Mouse (Mus musculus) spleen, adult 2 months (tissue): ENCODE measurements around the gene Sh3bp5.

Experiments
- CTCF ChIP-seq: fragments of 200-500 bp; IDR thresholded peaks from 2 replicates; pipeline ENCODE4 v1.5.1; 2011; ENCODE audit warnings: mild to moderate bottlenecking, inconsistent platforms; ENCODE audit not compliant: insufficient read depth, insufficient read length, insufficient replicate concordance; ENCODE audit errors: extremely low read depth
- POLR2A ChIP-seq: fragments of 200-500 bp; IDR thresholded peaks from 2 replicates; pipeline ENCODE4 v1.6.1; 2011; ENCODE audit warnings: low read depth, low read length, inconsistent platforms

DNA sequence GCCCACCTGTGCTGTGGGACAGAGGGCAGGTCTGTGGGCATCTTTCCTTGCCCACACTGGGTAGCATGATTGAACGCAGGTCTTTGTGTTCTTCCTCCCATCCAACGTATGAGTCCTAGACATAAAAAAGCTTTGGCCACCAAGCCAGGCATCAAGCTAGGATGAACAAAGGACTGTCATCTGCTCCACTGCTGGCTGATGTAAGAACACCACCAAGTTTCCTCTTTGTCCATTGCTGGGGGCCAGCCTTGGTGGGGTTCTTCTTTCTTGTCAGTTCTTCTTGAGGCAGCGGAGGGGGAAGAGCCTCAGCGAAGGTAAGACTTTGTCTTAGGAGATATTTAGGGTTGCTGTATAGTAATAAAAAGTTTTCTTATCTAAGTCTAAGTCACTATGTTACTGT, 104.9 kb downstream of the Sh3bp5 start:
- TF ChIP-seq CTCF, result no peak
- TF ChIP-seq POLR2A, result no peak
